Mouse (Mus musculus): Measurements from ENCODE around the gene Nrp1.

DNA sequence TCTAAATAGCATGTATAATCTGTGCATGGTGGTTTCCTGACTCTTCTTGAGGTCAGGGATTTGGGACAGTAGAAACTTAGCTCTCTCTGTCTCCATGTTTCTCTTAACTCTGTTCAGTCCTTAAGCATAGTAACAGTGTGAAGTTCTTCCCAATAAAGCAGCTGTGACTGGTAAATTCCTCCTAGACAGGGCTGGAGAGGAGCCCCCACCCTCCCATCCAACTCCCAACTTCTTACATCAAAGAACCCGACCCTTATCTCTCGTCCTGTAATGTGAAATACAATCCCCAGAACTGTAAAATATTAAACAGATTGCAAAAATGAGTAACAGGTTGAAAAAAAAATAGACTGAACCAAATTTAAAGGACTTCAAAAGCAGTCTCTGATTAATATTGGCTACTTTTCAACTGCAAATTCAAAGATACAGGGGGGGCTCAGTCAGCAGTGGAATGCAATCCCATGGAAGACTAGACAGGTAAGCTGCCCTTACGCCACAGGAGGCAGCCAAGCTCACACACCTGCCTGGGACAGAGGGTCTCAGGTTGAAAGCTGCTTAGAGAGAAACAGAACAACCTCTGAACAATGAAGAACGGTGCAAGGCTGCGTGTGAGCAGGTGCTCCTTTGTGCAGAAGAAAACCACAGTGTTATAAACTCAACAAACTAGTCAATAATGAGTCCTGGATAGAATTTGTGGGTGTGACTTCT lies 121.1 kb downstream of the Nrp1 start:
- no peak for TF ChIP-seq USF2 (conservative IDR thresholded peaks at IDR 0.05; ENCODE audit: low read depth, low read length)
- no peak for TF ChIP-seq CTCF (conservative IDR thresholded peaks at IDR 0.05 in 1 of 2, IDR thresholded peaks at IDR 0.05 in 1 of 2; ENCODE audit: low read depth in 2 of 2, low read length in 2 of 2)
- TF ChIP-seq RAD21 (IDR thresholded peaks at IDR 0.05; ENCODE audit: low read depth, low read length) = no peak
- no peak for TF ChIP-seq EP300 (IDR thresholded peaks at IDR 0.05; ENCODE audit: low read length)
- no peak for TF ChIP-seq ETS1 (conservative IDR thresholded peaks at IDR 0.05; ENCODE audit: low read depth, low read length)
- TF ChIP-seq USF1 (IDR thresholded peaks at IDR 0.05; ENCODE audit: low read depth, low read length) = no peak
- TF ChIP-seq MEF2A (IDR thresholded peaks at IDR 0.05; ENCODE audit: borderline replicate concordance, low read depth, low read length) = no peak
- no peak for TF ChIP-seq POLR2A (IDR thresholded peaks at IDR 0.05; ENCODE audit: low read depth, low read length)
- no peak for TF ChIP-seq ELF1 (IDR thresholded peaks at IDR 0.05; ENCODE audit: low read depth, low read length)

Data from CH12.LX (cell line).